Mouse (Mus musculus) lung, postnatal 0 days (tissue): Measurements from ENCODE around the gene Actn1. TPM values are rescaled to one million over a fixed set of nuclear protein-coding genes. Genes with fewer than 3 reads are reported as not detected.

Experiments used
- ATAC-seq: fragments of 200-750 bp; cut with Nextera tagmentation; 2 replicates; pipeline ENCODE4 v1.8.0; 2017; ENCODE audit warnings: moderate library complexity
- DNase-seq: peaks from one replicate; pipeline ENCODE4 v3.0.0-alpha.2; 2016; ENCODE audit warnings: low spot score
- H3K27ac ChIP-seq: fragments of 300-500 bp; sonication (generic); 2 replicates; pipeline ENCODE4 v1.5.1; 2014; ENCODE audit warnings: antibody characterized with exemption, mild to moderate bottlenecking, low read length, mixed read lengths
- H3K27me3 ChIP-seq: fragments of 300-500 bp; sonication (generic); replicated peaks from 2 replicates; pipeline ENCODE4 v1.6.1; 2014; ENCODE audit warnings: low read length, mixed read lengths; ENCODE audit not compliant: insufficient read depth
- H3K36me3 ChIP-seq: fragments of 300-500 bp; sonication (generic); 2 replicates; pipeline ENCODE4 v1.6.1; 2014; ENCODE audit warnings: low read length, mixed read lengths; ENCODE audit not compliant: insufficient read depth
- H3K4me1 ChIP-seq: fragments of 300-500 bp; sonication (generic); 2 replicates; pipeline ENCODE4 v1.6.1; 2014; ENCODE audit warnings: antibody characterized with exemption, low read depth, low read length, mixed read lengths; ENCODE audit not compliant: insufficient read depth
- H3K4me2 ChIP-seq: fragments of 300-500 bp; sonication (generic); replicated peaks from 2 replicates; pipeline ENCODE4 v1.6.1; 2014; ENCODE audit warnings: low read depth, mild to moderate bottlenecking, low read length, moderate library complexity, mixed read lengths
- H3K4me3 ChIP-seq: fragments of 300-500 bp; sonication (generic); 2 replicates; pipeline ENCODE4 v1.5.1; 2014; ENCODE audit warnings: low read depth, low read length
- H3K9ac ChIP-seq: fragments of 300-500 bp; sonication (generic); replicated peaks from 2 replicates; pipeline ENCODE4 v1.6.1; 2014; ENCODE audit warnings: low read depth, mild to moderate bottlenecking
- H3K9me3 ChIP-seq: fragments of 300-500 bp; sonication (generic); 2 replicates; pipeline ENCODE4 v1.6.1; 2016; ENCODE audit warnings: low read length, mixed read lengths
- CTCF ChIP-seq: IDR thresholded peaks from 2 replicates; pipeline ENCODE4 v1.5.1; 2016; ENCODE audit warnings: antibody characterized with exemption, mild to moderate bottlenecking
- EP300 ChIP-seq: IDR thresholded peaks from 2 replicates; pipeline ENCODE4 v1.6.1; 2016; ENCODE audit warnings: antibody characterized with exemption, mild to moderate bottlenecking, control low read depth
- WGBS: fragments of 180-500 bp; shearing (Covaris S2); extraction: QIAGEN DNeasy Blood & Tissue Kit; methylation state at CpG from one replicate; pipeline ENCODE4 v1.1.7; 2014; 5-methylcytosine and 5-hydroxymethylcytosine counted together
- polyA plus RNA-seq: library from polyadenylated mRNA; unstranded; fragments of >200 nt; fragmentation: Nextera tagmentation; extraction: Ambion mirVana; gene quantifications from 2 replicates; pipeline ENCODE4 v1.2.1, GENCODE M21; 2015

Gene Actn1
- polyA plus RNA-seq, 1 experiment from 2014 or later = 30.0 TPM

DNA sequence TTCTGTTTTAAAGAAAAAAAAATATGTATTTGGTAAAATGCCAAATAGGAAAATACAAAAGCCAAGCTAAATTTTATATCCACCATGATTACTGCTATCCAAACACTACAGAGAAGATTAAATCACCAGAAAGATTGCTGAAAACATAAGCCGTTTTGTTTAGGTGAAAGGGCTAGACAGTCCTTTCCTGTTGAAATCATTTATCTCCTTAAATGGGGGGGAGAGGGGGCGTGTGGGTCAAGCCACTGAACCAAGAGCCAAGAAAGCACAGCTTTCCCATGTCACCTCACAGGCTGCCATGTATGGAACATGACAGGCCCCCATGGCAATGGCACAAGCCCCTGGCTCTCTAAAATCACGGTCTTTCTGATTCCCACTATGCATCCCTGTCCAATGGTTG, 21.6 kb downstream of the Actn1 start:
- no peaks in the 10 kb centered on the region for H3K36me3 ChIP-seq
- peak; percentile 60 for DNase-seq
- no peaks in the 10 kb centered on the region for H3K9me3 ChIP-seq
- no peaks in the 10 kb centered on the region for H3K27me3 ChIP-seq
- peaks cover 11% of the 10 kb centered on the region for H3K4me1 ChIP-seq
- ATAC-seq = peak; percentile 57
- no peak overlapping the region for H3K9ac ChIP-seq
- H3K27ac ChIP-seq = no peak overlapping the region; the same call in 1 of the 2 replicates
- no peak overlapping the region for H3K4me3 ChIP-seq
- TF ChIP-seq EP300 = peak; percentile 56
- no peak for TF ChIP-seq CTCF
- no peak overlapping the region for H3K4me2 ChIP-seq
- 37% methylated on average over 3 of the region's 3 CpGs for whole genome bisulfite sequencing

DNA sequence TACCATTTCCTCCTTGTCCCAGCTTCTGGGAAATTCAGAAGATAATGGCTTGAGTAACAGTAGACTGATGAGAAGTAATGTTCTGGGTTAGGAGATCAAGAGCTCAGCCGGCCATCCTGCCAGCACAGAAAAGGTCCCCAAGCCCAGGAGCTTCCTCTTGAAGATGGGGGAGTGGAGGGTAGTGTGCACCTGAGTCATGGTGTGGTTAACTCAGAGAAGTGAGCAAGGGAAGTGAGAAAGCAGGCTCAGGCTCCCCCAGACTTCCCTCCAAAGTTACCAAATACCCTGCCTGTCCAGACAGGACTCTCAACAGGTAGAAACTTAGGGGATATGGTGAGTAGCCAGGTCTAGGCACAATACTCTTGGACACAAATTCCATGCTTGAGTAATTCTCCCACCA, 24.9 kb downstream of the Actn1 start:
- Histone ChIP-seq H3K4me3 (no peak overlapping the region), H3K4me1 (peaks cover 27% of the 10 kb centered on the region), H3K4me2 (no peak overlapping the region), H3K9me3 (no peaks in the 10 kb centered on the region), H3K27ac (no peak overlapping the region), H3K36me3 (no peaks in the 10 kb centered on the region), H3K27me3 (no peaks in the 10 kb centered on the region), H3K9ac (no peak overlapping the region)
- TF ChIP-seq EP300 = no peak
- no peak for TF ChIP-seq CTCF
- ATAC-seq = no peak
- no peak for DNase-seq
- WGBS = 92% methylated on average over 1 of the region's 1 CpGs

DNA sequence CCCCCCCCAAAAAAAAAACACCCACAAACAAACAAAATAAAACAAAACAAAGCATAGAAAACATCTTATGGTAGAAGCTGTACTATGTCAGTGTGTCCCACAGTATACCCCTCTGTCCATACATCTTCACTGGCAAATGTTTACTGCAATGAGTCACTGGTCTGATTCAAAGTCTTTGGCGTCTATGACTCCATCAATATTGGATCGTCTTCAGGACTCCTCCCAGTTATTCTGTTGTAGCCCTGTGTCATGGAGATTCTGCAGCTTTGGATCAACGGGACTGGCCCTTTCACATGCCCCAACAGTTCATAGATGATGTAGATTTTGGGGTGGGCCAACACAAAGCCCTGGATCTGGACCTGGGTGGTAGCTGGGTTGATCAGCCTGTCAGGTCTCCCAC, 25.9 kb downstream of the Actn1 start:
- ATAC-seq = no peak
- 95% methylated on average over 3 of the region's 3 CpGs for WGBS
- peaks cover 35% of the 10 kb centered on the region for H3K4me1 ChIP-seq

DNA sequence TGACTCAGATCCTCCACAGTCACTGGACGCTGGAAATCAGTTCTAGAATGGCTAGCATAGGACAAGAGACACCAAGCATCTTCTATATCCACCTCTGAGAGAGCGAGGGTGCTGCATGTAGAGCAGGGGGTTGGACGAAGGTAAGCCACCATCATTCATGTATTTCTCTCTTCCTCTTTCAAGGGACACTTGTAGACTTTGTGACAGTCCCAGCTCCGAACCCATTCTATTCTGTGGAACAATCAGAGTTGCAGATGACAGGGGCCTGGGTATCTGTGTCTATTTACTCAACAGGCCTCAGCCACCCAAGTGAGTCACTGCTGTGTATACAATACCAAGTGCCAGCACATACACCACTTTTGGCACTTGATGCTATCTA, 27.3 kb downstream of the Actn1 start:
- no peak overlapping the region for H3K27ac ChIP-seq
- 90% methylated on average over 4 of the region's 4 CpGs for WGBS
- no peak for ATAC-seq
- no peaks in the 10 kb centered on the region for H3K27me3 ChIP-seq
- no peak overlapping the region for H3K4me3 ChIP-seq
- TF ChIP-seq EP300 = no peak
- H3K4me1 ChIP-seq = peaks cover 48% of the 10 kb centered on the region
- no peak overlapping the region for H3K9ac ChIP-seq
- no peak for DNase-seq
- H3K36me3 ChIP-seq = no peaks in the 10 kb centered on the region
- H3K9me3 ChIP-seq = no peaks in the 10 kb centered on the region
- no peak overlapping the region for H3K4me2 ChIP-seq

More for the DNA sequence above, 25.9 kb downstream of the Actn1 start:
- Histone ChIP-seq H3K27me3 (no peaks in the 10 kb centered on the region), H3K9ac (no peak overlapping the region), H3K27ac (no peak overlapping the region), H3K4me3 (no peak overlapping the region), H3K9me3 (no peaks in the 10 kb centered on the region), H3K4me2 (no peak overlapping the region), H3K36me3 (no peaks in the 10 kb centered on the region)
- TF ChIP-seq EP300 = no peak
- TF ChIP-seq CTCF = no peak
- DNase-seq = no peak

DNA sequence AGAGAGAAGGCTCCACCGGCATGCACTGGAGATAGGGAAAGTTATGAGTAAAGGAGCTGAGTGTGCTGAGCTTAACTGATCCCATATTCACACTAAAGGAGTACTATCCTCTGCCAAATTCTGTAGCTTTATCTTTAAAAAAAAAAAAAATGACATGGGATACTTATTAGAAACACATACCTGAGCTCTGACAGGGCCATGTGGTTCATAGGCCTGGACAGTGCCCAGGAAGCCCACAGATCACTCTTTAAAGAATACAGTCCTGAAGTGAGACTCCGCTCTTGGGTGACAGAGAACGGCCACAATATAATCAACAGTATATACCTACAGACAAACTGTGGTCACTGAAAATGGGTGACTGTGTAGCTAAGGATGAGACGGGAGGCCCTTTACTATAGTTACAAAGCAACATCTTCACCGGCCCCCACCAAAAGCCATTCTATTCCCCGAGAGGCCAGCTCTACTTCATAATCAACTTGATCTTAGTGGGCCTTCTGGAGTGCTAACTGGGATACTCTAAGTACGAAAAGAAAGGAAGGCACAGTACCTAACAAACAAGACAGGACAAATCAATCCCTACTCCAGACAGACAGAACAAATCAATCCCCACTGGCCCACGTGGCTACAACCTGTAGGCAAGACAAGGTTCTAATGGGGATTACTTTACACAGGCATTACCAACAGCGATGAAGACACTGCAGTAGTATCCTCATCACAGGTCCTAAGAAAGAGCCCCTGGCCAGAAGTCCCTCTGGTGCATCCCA, 27.9 kb downstream of the Actn1 start:
- Histone ChIP-seq H3K4me3 (no peak overlapping the region), H3K4me2 (no peak overlapping the region), H3K27me3 (no peaks in the 10 kb centered on the region), H3K36me3 (no peaks in the 10 kb centered on the region), H3K9ac (no peak overlapping the region), H3K27ac (peak overlapping the region; percentile 22; the same call in 1 of the 2 replicates), H3K4me1 (peaks cover 51% of the 10 kb centered on the region), H3K9me3 (no peaks in the 10 kb centered on the region)
- DNase-seq = no peak
- ATAC-seq = no peak
- WGBS = 75% methylated on average over 9 of the region's 9 CpGs
- TF ChIP-seq EP300 (no peak), CTCF (no peak)

DNA sequence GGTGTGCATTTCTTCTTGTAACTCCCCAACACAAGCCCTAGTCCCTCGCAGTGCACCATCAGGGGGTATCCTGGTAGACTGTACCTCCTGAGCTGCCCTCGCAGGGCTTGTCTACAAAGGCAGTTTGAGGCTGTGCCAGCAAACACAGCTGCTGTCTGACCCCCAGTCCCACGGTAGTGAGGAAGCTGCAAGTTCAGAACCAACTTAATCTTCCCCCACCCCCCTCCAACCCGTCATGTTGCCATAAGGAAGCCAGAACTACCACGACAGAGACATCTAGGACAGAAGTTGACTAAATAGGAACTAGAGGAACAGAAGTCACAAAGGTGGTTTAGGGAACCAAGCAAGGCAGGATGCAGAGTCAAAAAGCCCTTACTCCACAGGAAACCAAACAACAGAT, 28.9 kb downstream of the Actn1 start:
- Histone ChIP-seq H3K27ac (peak overlapping the region; percentile 91), H3K4me2 (no peak overlapping the region; the same call in 1 of the 2 replicates), H3K4me3 (no peak overlapping the region), H3K27me3 (no peaks in the 10 kb centered on the region), H3K9me3 (no peaks in the 10 kb centered on the region), H3K36me3 (no peaks in the 10 kb centered on the region), H3K9ac (no peak overlapping the region), H3K4me1 (peaks cover 53% of the 10 kb centered on the region)
- DNase-seq = peak; percentile 47
- ATAC-seq = no peak
- 14% methylated on average over 5 of the region's 5 CpGs for WGBS
- no peak for TF ChIP-seq EP300
- no peak for TF ChIP-seq CTCF
